Mouse (Mus musculus) brain, embryonic 14.5 days (tissue): ENCODE data around the gene Fam89a.

ENCODE experiments used
- CTCF ChIP-seq: fragments of 200-500 bp; IDR thresholded peaks from 2 replicates; pipeline ENCODE4 v1.5.1; 2012; ENCODE audit warnings: inconsistent platforms, mild to moderate bottlenecking, moderate library complexity, borderline replicate concordance; ENCODE audit not compliant: insufficient read depth, insufficient read length; ENCODE audit errors: extremely low read depth
- POLR2A ChIP-seq: fragments of 200-500 bp; IDR thresholded peaks from 2 replicates; pipeline ENCODE4 v1.6.1; 2012; ENCODE audit warnings: mild to moderate bottlenecking, inconsistent platforms, borderline replicate concordance; ENCODE audit not compliant: poor library complexity, insufficient read depth, insufficient read length, severe bottlenecking; ENCODE audit errors: extremely low read depth

- no peak for TF ChIP-seq CTCF
- no peak for TF ChIP-seq POLR2A
Measured at GRCm38 (mm10) chr8:124800542-124800941, 48.9 kb upstream of the Fam89a start.
